Mouse (Mus musculus) lung, embryonic 14.5 days (tissue): ENCODE measurements around the gene March10. TPM values are rescaled to one million over a fixed set of nuclear protein-coding genes. Genes with fewer than 3 reads are reported as not detected.

Experiments
- ATAC-seq: fragments of 200-750 bp; cut with Nextera tagmentation; 2 replicates; pipeline ENCODE4 v1.8.0; 2017; ENCODE audit warnings: mild to moderate bottlenecking, moderate TSS enrichment, moderate library complexity; ENCODE audit not compliant: insufficient read depth
- DNase-seq: peaks from one replicate; pipeline ENCODE4 v3.0.0-alpha.2; 2015
- H3K27ac ChIP-seq: fragments of 300-500 bp; sonication (generic); 2 replicates; pipeline ENCODE4 v1.5.1; 2014; ENCODE audit warnings: low read depth, mild to moderate bottlenecking, moderate library complexity
- H3K27me3 ChIP-seq: fragments of 300-500 bp; sonication (generic); 2 replicates; pipeline ENCODE4 v1.6.1; 2014; ENCODE audit warnings: low read length, control low read depth; ENCODE audit not compliant: insufficient read depth
- H3K36me3 ChIP-seq: fragments of 300-500 bp; sonication (generic); 2 replicates; pipeline ENCODE4 v1.6.1; 2014; ENCODE audit warnings: control low read depth; ENCODE audit not compliant: insufficient read depth
- H3K4me1 ChIP-seq: fragments of 300-500 bp; sonication (generic); 2 replicates; pipeline ENCODE4 v1.6.1; 2014; ENCODE audit warnings: antibody characterized with exemption, control low read depth; ENCODE audit not compliant: insufficient read depth
- H3K4me2 ChIP-seq: fragments of 300-500 bp; sonication (generic); 2 replicates; pipeline ENCODE4 v1.6.1; 2014; ENCODE audit warnings: mild to moderate bottlenecking
- H3K4me3 ChIP-seq: fragments of 300-500 bp; sonication (generic); 2 replicates; pipeline ENCODE4 v1.5.1; 2014; ENCODE audit warnings: low read depth, low read length
- H3K9ac ChIP-seq: fragments of 300-500 bp; sonication (generic); 2 replicates; pipeline ENCODE4 v1.6.1; 2014
- H3K9me3 ChIP-seq: fragments of 300-500 bp; sonication (generic); 2 replicates; pipeline ENCODE4 v1.6.1; 2016; ENCODE audit warnings: low read depth, low read length, control low read depth
- CTCF ChIP-seq: IDR thresholded peaks from 2 replicates; pipeline ENCODE4 v1.5.1; 2016; ENCODE audit warnings: antibody characterized with exemption, low read depth
- WGBS: fragments of 180-500 bp; shearing (Covaris S2); extraction: QIAGEN DNeasy Blood & Tissue Kit; methylation state at CpG from one replicate; pipeline ENCODE4 v1.1.7; 2014; 5-methylcytosine and 5-hydroxymethylcytosine counted together
- polyA plus RNA-seq: library from polyadenylated mRNA; unstranded; fragments of >200 nt; fragmentation: Nextera tagmentation; extraction: Ambion mirVana; gene quantifications from 2 replicates; pipeline ENCODE4 v1.2.1, GENCODE M21; 2014

March10 gene
- polyA plus RNA-seq, 1 experiment from 2014 or later = not detected

GRCm38 (mm10) chr11:105453084-105453483 lies 3.5 kb downstream of the March10 start:
- H3K9me3 ChIP-seq = no peaks in the 10 kb centered on the region
- 76% methylated on average over 4 of the region's 4 CpGs for WGBS
- H3K4me2 ChIP-seq = no peak overlapping the region
- 0 out of 2 replicates have a peak, but pooled peaks cover 5% of the 10 kb centered on the region for H3K4me1 ChIP-seq
- TF ChIP-seq CTCF = no peak
- H3K36me3 ChIP-seq = no peaks in the 10 kb centered on the region
- H3K9ac ChIP-seq = no peak overlapping the region
- H3K4me3 ChIP-seq = no peak overlapping the region
- ATAC-seq (no peak), DNase-seq (no peak)
- no peak overlapping the region for H3K27ac ChIP-seq
- no peaks in the 10 kb centered on the region for H3K27me3 ChIP-seq

GRCm38 (mm10) chr11:105452504-105452903 lies 4.0 kb downstream of the March10 start:
- ATAC-seq (no peak), DNase-seq (no peak)
- no peaks in the 10 kb centered on the region for H3K9me3 ChIP-seq
- 0 out of 2 replicates have a peak, but pooled peaks cover 5% of the 10 kb centered on the region for H3K4me1 ChIP-seq
- H3K27ac ChIP-seq = no peak overlapping the region
- no peak overlapping the region for H3K9ac ChIP-seq
- H3K27me3 ChIP-seq = no peaks in the 10 kb centered on the region
- H3K4me3 ChIP-seq = no peak overlapping the region
- H3K4me2 ChIP-seq = no peak overlapping the region
- TF ChIP-seq CTCF = no peak
- H3K36me3 ChIP-seq = no peaks in the 10 kb centered on the region
- WGBS = 59% methylated on average over 4 of the region's 4 CpGs

- no peaks in the 10 kb centered on the region for H3K36me3 ChIP-seq
- 0 out of 2 replicates have a peak, but pooled peaks cover 5% of the 10 kb centered on the region for H3K4me1 ChIP-seq
- DNase-seq (no peak), ATAC-seq (no peak)
- no peak overlapping the region for H3K4me2 ChIP-seq
- H3K27me3 ChIP-seq = no peaks in the 10 kb centered on the region
- H3K9ac ChIP-seq = no peak overlapping the region
- H3K27ac ChIP-seq = no peak overlapping the region
- TF ChIP-seq CTCF = no peak
- H3K9me3 ChIP-seq = no peaks in the 10 kb centered on the region
- 51% methylated on average over 7 of the region's 7 CpGs for WGBS
- no peak overlapping the region for H3K4me3 ChIP-seq
These were observed 4.9 kb downstream of the March10 start for GRCm38 (mm10) chr11:105451553-105452135.

- no peaks in the 10 kb centered on the region for H3K27me3 ChIP-seq
- H3K4me3 ChIP-seq = no peak overlapping the region
- peak; percentile 41; the same call in 1 of the 2 replicates for ATAC-seq
- no peak for DNase-seq
- TF ChIP-seq CTCF = 0 out of 2 replicates have a peak, but pooled peaks have one; percentile 4
- H3K4me2 ChIP-seq = no peak overlapping the region
- H3K9ac ChIP-seq = no peak overlapping the region
- 0 out of 2 replicates have a peak, but pooled peaks cover 5% of the 10 kb centered on the region for H3K4me1 ChIP-seq
- no peaks in the 10 kb centered on the region for H3K9me3 ChIP-seq
- H3K36me3 ChIP-seq = no peaks in the 10 kb centered on the region
- 51% methylated on average over 12 of the region's 12 CpGs for WGBS
- H3K27ac ChIP-seq = no peak overlapping the region
These were observed 6.8 kb downstream of the March10 start for GRCm38 (mm10) chr11:105449581-105450315.

GRCm38 (mm10) chr11:105447661-105448060 lies 8.9 kb downstream of the March10 start:
- 50% methylated on average over 6 of the region's 6 CpGs for WGBS
- Histone ChIP-seq H3K9me3 (no peaks in the 10 kb centered on the region), H3K4me1 (0 out of 2 replicates have a peak, but pooled peaks cover 5% of the 10 kb centered on the region), H3K4me2 (no peak overlapping the region), H3K9ac (no peak overlapping the region), H3K27ac (no peak overlapping the region), H3K27me3 (no peaks in the 10 kb centered on the region), H3K36me3 (no peaks in the 10 kb centered on the region), H3K4me3 (no peak overlapping the region)
- no peak for ATAC-seq
- TF ChIP-seq CTCF = no peak; the same call in 1 of the 2 replicates
- no peak for DNase-seq

GRCm38 (mm10) chr11:105446221-105446620 lies 10.3 kb downstream of the March10 start:
- Histone ChIP-seq H3K36me3 (no peaks in the 10 kb centered on the region), H3K4me3 (no peak overlapping the region), H3K4me2 (no peak overlapping the region), H3K9me3 (no peaks in the 10 kb centered on the region), H3K27ac (no peak overlapping the region), H3K9ac (no peak overlapping the region), H3K4me1 (0 out of 2 replicates have a peak, but pooled peaks cover 5% of the 10 kb centered on the region), H3K27me3 (no peaks in the 10 kb centered on the region)
- no peak for DNase-seq
- TF ChIP-seq CTCF = no peak
- WGBS = 85% methylated on average over 5 of the region's 5 CpGs
- no peak for ATAC-seq

- no peak for TF ChIP-seq CTCF
- Histone ChIP-seq H3K9me3 (no peaks in the 10 kb centered on the region), H3K4me2 (no peak overlapping the region), H3K4me1 (0 out of 2 replicates have a peak, but pooled peaks cover 5% of the 10 kb centered on the region), H3K27me3 (no peaks in the 10 kb centered on the region), H3K27ac (no peak overlapping the region), H3K4me3 (no peak overlapping the region), H3K36me3 (no peaks in the 10 kb centered on the region), H3K9ac (no peak overlapping the region)
- DNase-seq = no peak
- WGBS = 69% methylated on average over 5 of the region's 5 CpGs
- ATAC-seq = no peak
These were observed 10.8 kb downstream of the March10 start for GRCm38 (mm10) chr11:105445741-105446140.
